Mouse (Mus musculus) embryonic fibroblast, embryonic 13.5 days (primary cell): ENCODE measurements around the gene Hsd17b3.

ENCODE experiments used
- CTCF ChIP-seq: IDR thresholded peaks from 2 replicates; pipeline ENCODE4 v1.5.1; 2011; ENCODE audit warnings: mild to moderate bottlenecking, control low read depth, low read length, moderate library complexity, borderline replicate concordance; ENCODE audit not compliant: insufficient read depth
- POLR2A ChIP-seq: IDR thresholded peaks from 2 replicates; pipeline ENCODE4 v1.6.1; 2011; ENCODE audit warnings: low read depth, mild to moderate bottlenecking, control low read depth, low read length, moderate library complexity

- no peak for TF ChIP-seq CTCF
- TF ChIP-seq POLR2A = no peak
Observed at GRCm38 (mm10) chr13:64124886-64125285, 35.9 kb upstream of the Hsd17b3 start.
